Mouse (Mus musculus) frontal cortex, postnatal 14 days (tissue): ENCODE data around the gene Crabp2.
"Not testable (repeated sequence)": the region's sequence is repeated elsewhere in the genome, so short reads cannot be mapped to it uniquely, and the experiment has no call there.

Experiments used
- DNase-seq, 2 experiments: peaks; one replicate each; pipeline ENCODE4 v3.0.0; 2022; ENCODE audit warnings: low spot score in 2 of 2

The Crabp2 gene

GRCm38 (mm10) chr3:87948378-87949265, at the start of gene Crabp2:
Gene Crabp2 (plus strand): TSS chr3:87948666.
- no peak for DNase-seq

DNA sequence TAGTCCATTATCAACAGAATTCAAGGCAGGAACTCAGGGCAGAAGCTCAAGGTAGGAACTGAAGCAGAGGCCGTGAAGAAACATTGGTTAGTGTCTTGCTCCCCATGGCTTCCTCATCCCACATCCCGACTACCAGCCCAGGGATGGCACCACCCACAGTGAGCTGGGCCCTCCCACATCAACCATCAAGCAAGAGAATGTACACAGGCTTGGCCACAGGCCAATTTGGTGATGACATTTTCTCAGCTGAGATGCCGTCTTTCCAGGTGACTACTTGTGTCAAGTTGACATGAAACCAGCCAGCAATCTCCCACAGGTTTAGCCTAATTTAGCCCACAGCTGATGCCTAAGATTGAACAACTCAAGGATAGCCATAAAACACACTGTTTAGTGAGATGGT, 49.2 kb upstream of the Crabp2 start:
- DNase-seq = no peak

DNA sequence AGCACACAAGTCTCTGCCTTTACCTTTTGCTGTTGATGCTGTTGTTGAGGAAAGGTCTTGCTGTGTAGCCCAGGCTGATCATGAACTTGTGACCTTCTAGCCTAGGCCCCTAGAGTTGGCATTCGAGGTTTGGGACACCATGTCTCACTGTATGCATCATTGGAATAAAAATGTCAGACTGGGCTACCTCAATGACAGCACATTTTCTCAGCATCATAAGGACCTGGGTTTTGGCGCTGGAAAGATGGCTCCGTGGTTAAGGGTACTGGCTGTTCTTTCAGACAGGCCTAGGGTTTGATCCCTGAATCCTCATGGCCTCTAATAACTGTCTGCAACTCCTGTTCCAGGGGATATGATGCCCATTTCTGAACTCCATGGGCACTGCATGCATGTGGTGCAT, 48.7 kb upstream of the Crabp2 start:
- no peak for DNase-seq

DNA sequence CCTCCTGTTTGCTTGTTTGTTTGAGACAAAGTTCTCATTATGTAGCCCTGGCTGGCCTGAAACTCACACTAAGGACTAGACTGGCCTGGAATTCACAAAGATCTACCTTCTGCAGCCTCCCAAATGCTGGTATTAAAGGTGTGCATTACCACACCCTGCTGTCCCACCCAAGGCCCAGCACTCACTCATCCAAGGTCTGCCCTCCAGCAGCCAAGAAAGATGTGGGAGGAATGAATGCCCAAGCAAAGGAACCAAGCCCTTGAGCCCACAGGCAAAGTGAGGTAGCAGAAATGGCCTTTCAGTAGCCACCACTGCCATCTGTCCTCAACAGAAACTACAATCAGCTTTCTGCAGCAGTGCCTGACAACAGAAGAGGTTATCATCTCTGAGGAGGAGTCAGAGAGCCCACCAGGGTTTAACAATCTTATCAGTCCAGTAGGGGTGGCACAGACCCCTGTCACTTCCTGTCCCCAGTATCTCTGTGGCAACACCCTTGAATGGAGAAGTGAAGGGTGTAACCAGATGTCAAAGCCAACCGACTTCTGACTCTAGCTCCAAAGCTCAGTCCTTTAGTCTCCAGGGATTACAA, 47.3 kb upstream of the Crabp2 start:
- no peak for DNase-seq

DNA sequence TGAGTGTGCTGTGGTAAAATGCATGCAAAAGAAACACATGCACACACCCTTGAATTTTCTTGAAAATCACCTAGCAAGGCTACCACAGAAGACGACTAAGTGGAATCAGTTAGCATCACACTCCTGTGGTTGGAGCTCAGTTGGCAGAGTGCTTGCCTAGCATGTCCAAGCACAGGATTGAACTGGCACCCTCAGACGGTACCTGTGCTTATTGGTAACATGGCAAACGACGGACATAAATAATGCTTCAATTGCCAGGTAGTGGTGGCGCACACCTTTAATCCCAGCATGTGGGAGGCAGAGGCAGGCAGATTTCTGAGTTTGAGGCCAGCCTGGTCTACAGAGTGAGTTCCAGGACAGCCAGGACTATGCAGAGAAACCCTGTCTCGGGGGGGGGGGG, 46.5 kb upstream of the Crabp2 start:
- not testable (repeated sequence) for DNase-seq

GRCm38 (mm10) chr3:87903821-87904220, 44.6 kb upstream of the Crabp2 start:
- no peak for DNase-seq

- peak; percentile 88 to 89 for DNase-seq
These were observed 42.5 kb upstream of the Crabp2 start, which contains the start of gene Hdgf for GRCm38 (mm10) chr3:87905880-87906485. Gene Hdgf (plus strand): TSS chr3:87906321.

GRCm38 (mm10) chr3:87906601-87906980, 41.9 kb upstream of the Crabp2 start:
- DNase-seq = peak in 1 of 2 experiments; percentile 53

GRCm38 (mm10) chr3:87906981-87907857, 41.2 kb upstream of the Crabp2 start:
- no peak for DNase-seq

- no peak for DNase-seq
These were observed 40.6 kb upstream of the Crabp2 start for GRCm38 (mm10) chr3:87907906-87908305.

- DNase-seq = no peak
These were observed 39.1 kb upstream of the Crabp2 start for GRCm38 (mm10) chr3:87909381-87909780.

DNA sequence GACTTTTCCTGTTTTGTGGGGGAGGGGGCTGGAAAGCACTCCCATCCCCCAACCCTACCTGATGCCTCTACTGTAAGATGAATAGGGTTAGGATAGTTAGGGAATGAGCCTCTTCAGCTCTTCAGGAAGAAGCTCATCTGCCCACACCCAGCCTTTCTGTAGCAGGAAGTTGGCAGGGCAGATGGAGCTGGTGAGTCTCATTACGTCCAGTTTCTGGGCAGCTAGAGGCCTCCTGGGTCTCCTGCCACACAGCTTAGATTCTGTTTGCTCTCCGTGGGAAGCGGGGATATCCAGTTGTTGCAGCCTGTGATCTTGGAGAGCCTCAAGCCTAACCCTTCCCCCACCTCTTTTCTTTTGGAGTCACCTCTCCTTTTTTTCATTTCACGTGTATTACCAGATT, 38.6 kb upstream of the Crabp2 start:
- no peak for DNase-seq

DNA sequence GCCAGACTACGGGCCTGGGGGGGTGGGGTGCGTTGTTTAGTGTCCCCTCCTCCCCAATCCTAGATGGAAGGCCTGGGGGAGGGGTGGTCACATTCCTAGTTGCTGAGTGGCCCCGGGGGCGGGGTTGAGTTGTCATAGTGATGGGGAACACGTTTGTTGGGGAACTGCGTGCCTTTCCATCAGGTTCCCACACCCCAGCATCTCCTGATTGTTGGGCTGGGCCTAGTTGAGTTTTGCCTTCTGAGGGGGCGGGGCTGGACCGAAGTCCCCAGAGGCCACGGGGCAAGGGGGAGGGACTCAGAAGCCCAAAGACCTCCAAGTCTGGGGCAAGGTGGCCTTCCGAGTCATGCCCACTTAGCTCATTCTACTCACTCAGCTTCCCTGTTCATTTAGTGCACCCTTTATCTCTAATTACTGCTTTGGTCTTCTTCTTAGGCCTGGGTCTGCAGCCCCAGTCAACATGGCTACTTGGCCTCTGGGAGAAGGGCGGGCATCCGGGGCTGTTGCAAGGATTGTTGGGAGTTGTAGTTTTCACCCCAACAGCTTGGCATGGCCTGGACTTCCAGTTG, 37.8 kb upstream of the Crabp2 start:
- peak; percentile 45 to 53 for DNase-seq

GRCm38 (mm10) chr3:87913491-87913890, 35.0 kb upstream of the Crabp2 start:
- no peak for DNase-seq

DNA sequence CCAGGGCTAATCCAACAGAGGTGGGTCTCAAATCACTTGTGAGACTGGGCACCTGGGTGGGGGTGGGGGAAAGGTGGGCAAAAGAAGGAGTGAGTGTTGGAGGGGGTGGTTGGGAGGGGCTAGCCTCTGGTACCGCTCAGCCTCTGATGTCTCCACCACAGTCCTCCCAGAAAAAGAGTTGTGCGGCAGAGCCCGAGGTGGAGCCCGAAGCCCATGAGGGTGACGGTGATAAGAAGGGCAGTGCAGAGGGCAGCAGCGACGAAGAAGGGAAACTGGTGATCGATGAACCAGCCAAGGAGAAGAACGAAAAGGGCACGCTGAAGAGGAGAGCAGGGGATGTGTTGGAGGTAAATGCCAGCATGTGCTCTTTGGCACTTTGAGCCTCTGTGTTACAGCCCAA, 34.6 kb upstream of the Crabp2 start:
- DNase-seq = no peak

GRCm38 (mm10) chr3:87916990-87917389, 31.5 kb upstream of the Crabp2 start:
- DNase-seq = no peak

DNA sequence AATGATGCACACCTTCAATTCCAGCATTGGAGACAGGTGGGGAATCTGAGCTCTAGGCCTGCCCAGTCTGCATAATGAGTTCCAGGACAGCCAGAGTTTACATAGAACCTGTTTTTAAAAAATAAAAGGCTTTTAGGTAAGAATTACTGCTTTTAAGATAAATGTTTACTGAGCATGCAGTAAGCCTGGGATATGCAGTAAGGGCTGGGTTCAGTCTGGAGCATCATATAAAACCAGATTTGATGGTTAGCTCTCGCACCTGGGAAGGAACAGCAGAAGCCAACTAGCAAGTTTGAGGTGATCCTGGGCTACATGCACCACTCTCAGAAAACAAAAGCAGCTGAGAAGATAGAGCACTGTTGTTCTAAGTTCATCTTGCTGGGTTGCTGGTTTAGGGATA, 29.9 kb upstream of the Crabp2 start:
- DNase-seq = no peak

- DNase-seq = peak; percentile 73 to 84
These were observed 28.9 kb upstream of the Crabp2 start, which contains the start of gene Mrpl24 for GRCm38 (mm10) chr3:87919336-87920108. Gene Mrpl24 (plus strand): TSS chr3:87919506.

DNA sequence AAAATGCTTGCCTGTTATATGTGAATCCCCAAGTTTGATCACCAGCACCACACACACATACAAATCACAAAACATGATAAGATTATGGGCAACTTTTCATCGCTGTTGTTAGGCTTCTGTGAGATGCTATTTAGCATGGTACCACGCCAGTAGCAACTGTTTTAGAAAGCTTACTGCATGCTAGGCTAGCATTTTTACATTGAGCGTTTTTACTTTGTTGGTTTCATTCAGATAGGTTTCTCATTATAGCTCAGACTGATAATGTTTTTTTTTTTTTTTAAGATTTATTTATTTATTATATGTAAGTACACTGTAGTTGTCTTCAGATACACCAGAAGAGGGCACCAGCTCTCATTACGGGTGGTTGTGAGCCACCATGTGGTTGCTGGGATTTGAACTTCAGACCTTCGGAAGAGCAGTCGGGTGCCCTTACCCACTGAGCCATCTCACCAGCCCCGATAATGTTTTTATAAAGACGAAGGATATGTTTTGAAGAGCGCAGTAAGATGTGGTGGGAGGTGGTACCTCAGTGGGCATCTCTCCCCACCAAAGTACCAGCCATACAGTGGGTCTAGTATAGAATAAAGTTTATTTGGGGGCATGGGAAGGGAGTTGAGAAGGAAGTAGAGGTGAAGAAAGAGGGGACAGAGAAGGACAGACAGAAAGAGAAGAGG, 28.1 kb upstream of the Crabp2 start:
- no peak for DNase-seq

GRCm38 (mm10) chr3:87924996-87925395, 23.5 kb upstream of the Crabp2 start:
- no peak for DNase-seq
